Mouse (Mus musculus): ENCODE results near the gene Fbxl15. TPM values are rescaled to one million over a fixed set of nuclear protein-coding genes. Genes with fewer than 3 reads are reported as not detected.
A peak's percentile ranks its signal among the peaks of the same experiment; 100 is the strongest.

The Fbxl15 gene
- total RNA-seq, 1 experiment from 2014 or later, result 3.3 TPM

DNA sequence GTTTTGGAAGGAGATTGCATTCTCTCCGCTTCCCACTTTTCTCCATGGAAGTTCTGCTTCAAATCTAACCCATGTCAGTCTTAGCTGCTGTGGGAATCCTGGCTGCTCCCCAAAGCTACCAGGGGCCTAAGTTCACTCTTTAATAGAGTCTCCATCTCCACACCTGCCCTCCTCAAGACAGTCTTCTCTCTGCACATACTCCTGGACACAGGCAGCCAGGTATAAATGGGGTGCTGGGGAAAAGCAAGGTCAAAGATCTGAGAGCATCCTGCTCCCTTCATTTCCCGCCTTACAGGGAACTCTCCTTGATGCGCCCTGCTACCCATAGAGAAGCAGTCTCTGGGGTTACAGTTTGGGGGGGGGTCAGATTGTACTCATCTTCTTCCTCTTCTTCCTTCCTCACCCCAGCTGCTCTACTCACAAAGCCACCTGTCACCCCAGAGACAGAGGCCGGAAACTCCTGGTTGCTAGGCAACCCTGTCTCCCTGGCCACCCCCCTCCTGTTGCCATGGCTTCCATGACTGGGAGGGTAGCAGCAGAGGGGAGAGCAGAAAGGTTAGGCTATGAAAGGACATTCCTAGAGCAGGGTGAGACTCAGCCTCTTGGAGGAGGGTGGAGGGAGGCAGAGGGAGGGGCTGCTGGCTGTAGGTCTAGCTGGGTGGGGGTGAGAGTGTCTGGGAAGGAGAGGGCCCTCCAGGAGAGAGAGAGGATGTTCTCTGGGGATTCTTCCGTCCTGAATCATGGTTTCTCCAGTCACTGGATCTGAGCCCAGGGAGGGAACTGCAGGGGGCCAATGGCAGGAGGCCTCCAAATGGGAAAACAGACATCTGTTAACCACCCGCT is 6.7 kb upstream of the Fbxl15 start:
- ATAC-seq (replicated peaks; ENCODE audit: low read depth, poor library complexity, severe bottlenecking), result no peak

DNA sequence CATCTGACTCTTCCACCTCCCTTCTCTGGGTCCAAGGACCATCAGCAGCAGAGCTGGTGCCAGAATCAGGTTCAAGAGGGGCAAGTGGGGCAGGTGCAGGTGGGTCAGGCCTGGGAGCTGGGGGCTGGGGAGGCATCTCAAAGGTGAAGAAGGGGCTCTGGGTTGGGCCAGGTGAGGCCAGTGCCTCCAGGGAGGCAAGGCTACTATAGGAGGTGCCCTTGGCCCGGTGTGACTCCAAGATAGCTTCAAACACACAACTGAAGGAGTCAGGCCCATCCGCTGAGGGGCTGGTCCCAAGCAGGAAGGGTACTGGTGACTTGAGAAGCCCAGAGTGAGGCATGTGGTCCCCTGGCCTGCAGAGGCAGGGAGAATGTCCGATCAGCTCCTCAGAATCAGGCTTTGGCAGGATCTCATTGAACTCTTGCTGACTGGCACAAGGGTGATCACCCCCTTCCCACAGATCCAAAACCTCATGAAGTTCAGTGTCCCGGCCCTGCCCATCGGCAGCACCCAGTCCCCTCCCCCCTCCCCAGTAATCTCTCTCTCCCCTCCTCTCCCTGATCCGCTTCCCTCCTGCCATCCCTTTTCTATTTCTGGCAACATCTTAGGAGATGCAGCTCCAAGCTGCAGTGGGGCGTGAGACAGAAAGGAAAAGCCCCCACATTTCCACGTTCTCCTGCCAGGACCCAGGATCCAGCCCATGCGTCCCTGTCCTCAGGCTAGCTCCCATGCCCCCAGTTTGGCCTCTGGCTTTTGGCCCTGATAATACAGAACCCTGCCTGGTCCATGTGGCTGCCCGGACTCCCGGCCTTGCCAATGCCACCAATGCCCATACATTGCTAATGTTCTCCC is 5.6 kb upstream of the Fbxl15 start:
- no peak for ATAC-seq (replicated peaks; ENCODE audit: low read depth, poor library complexity, severe bottlenecking)

DNA sequence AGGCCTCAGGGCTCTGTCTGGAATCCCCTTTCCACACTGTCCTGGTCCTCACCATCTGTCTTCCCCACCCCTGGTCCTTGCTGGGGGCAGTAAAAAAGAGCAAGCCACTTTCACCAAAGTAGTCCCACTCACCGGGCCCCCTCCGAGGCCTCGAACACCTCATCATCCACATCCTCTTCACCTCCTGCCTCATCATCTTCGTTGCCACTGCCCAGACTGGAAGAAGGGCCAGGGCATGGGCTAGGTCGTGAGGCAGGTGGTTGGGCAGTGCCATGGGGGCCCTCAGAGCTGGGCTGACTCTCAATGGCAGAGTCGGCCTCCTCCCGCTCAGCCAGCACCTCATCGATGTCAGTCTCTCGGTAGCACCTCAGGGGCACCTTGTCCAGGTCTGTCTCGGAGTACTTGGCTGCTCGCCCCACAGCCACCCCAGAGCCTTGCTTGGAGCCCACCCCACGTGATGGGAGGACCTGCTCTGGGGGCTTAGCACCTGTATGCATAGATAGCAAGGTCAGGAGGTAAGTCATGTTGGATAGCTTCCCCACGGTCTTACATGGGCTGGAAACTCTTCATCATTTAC is 4.9 kb upstream of the Fbxl15 start:
- ATAC-seq (replicated peaks; ENCODE audit: low read depth, poor library complexity, severe bottlenecking), result no peak

DNA sequence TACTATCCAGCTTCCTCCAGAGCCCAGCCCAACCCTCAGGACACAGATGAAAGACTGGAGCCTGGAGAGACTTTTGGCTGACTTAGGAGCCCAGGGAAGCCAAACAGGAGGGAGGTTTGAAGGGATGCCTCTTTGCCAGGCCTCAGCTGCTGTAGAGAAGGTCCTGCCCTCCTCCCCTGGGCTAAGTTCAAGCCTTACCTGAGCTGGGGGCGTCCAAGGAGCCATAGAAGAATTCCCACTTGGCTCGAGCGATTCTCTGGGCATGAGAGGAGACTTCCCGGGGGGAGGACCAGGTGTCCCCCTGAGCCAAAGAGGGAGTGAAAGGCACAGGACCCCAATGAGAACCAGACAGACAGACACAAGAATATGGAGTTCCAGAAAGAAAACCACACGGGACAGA is 4.3 kb upstream of the Fbxl15 start:
- ATAC-seq (replicated peaks; ENCODE audit: low read depth, poor library complexity, severe bottlenecking), result no peak

DNA sequence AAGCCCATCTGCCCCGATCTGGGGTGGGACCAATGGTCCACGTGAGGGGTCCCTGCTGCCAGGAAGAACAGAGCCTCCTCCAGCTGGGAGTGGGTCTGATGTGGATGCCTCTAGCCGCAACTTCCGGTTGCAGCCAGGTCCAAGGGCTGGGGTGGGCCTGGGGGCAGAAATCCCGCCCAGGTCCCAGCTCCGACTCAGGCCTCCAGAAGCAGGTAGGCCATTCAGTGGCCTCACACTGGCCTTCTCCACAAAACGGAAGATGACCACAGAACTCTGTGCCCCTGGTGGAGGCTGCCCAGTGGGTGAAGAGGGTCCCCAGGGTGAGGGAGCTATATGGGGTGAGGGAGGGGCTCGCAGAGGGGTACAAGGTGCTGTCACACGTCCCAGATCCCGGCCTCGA is 3.6 kb upstream of the Fbxl15 start:
- no peak for ATAC-seq (replicated peaks; ENCODE audit: low read depth, poor library complexity, severe bottlenecking)

DNA sequence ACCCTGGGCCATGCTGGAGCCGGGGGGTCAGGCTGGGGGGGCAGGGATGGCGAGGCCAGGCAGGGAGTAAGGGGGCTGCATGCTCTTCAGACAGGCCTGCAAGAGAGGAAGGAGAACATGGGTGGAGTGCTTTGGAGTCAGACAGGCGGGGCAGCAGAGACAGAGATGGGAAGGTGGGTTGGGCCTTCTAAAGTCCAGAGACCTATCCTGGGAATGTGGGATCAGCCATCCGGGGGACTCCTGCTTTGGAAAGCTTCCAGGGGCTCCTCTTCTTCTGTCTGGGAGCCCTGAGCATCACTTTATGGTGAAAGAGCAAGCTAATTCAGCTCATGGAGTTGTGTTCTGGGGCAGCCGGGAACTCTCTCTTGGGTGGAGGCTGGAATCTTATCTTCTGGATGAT is 3.1 kb upstream of the Fbxl15 start:
- no peak for ATAC-seq (replicated peaks; ENCODE audit: low read depth, poor library complexity, severe bottlenecking)

DNA sequence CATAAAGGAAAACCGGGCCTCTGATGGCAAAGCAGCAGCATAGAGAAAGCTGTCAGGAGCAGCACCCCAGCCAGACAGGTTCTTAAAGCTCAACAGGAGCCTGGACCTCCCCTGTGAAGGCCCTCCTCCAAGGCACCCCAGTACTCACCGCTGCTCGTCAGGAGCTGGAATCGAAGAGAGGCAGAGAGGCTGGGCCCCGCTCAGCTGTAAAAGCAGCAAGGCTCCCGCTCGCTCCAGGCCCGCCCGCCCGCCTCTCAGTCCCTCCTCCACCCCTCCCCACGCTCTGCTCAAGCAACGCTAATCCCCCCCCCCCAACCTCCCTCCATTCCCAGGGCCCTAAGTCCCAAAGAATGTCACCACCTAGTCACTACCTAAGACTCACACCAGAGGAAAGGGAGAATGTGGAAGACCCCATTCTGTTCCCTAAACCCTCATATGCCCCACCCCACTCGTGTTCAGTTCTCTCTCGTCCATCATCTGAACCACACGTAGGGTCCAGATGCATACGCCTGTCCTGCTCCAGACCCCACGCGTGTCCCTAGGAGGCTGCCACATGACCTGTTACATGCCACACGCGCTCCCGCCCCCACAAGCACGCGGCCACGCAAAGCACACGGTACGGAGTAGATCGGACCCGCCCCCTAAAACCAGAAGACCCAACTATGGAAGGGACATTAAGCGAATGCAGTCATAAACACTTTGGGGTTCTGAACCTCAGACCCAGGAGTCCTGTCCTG is 1.8 kb upstream of the Fbxl15 start:
- no peak for ATAC-seq (replicated peaks; ENCODE audit: low read depth, poor library complexity, severe bottlenecking)

DNA sequence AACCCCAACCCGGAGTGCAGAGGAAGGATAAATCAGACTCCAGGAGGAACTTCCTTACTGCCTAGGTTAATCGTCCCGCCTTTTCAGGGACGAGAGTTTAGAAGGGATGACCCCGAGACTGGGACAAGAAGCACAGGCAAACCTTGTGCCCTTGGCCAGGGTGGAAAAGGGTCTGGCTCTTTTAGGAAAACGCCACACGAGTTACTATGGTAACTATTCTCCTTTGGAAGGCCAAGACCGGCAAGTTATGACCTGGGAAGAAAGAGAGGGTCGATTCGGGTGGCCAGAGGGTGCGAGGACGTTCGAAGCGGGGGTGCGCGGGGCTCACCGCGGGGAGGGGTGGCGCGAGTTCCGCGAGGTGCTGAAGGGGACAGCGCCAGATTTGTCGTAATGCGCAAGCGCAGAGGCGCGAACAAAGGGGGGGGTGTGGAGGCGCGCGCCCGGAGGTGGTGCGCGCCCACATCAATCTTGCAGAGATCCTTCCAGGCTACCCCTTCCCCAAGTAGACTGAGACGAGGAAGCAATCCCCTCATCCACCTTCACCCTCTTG is 1.2 kb upstream of the Fbxl15 start, which contains the start of gene Psd:
Gene Psd (minus strand): TSS at position 401 of the 550 bp plus-strand sequence.
- 0 out of 2 replicates have a peak, but pooled peaks have one; percentile 4 for ATAC-seq (replicated peaks; ENCODE audit: low read depth, poor library complexity, severe bottlenecking)

DNA sequence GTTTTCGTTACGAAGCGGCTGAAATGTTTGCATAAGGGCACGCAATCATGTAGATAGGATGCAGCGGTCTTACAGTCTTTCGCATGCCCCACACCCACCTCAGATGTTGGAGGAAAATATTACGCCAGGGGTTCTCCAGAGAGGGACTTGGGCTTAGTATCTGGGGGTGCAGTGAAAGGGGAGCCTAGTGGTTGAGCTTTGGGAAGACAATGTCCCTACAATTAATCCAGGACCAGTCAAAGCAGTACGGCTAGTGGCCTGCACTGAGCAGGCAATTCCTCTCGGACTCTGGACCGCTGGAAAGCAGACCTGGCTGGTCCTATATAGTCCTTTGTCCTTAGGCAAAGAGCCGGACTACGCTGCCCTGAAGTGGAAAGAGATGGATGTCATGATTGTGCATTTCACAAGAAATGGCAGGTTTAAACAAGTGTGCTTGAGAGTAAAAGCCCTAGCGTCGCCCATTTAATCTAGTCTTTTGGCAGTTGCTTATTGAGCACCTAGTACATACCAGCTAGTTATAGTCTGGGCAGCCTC is 386 bp upstream of the Fbxl15 start:
- no peak for ATAC-seq (replicated peaks; ENCODE audit: low read depth, poor library complexity, severe bottlenecking)

DNA sequence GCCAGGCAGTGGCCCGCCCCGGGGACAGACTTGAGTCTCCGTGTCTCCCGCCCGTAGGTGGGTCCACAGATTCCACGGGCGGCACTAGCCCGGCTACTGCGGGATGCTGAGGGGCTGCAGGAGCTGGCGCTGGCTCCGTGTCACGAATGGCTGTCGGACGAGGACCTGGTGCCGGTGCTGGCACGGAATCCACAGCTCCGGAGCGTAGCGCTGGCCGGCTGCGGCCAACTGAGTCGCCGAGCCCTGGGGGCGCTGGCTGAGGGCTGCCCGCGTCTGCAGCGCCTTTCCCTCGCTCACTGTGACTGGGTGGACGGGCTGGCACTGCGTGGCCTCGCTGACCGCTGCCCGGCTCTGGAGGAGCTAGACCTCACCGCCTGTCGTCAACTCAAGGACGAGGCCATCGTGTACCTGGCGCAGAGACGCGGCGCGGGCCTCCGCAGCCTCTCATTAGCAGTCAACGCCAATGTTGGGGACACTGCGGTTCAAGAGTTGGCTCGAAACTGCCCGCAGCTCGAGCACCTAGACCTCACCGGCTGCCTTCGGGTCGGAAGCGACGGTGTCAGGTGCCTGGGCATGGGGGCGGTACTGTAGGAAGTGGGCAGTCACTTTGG is 1.2 kb downstream of the Fbxl15 start:
- ATAC-seq (replicated peaks; ENCODE audit: low read depth, poor library complexity, severe bottlenecking), result no peak

DNA sequence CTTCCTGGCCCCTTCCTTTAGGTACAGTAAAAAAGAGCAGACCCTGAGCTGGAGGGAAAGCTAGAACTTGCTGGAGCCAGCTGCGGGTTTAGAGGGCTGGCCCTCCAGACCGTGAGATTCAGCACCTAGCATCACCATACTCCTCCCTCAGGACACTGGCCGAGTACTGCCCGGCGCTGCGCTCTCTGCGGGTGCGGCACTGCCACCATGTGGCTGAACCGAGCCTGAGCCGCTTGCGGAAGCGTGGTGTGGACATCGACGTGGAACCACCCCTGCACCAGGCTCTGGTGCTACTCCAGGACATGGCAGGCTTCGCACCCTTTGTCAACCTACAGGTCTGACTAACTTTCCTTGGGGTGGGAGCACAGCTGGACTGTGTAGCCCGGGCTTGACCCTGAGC is 2.0 kb downstream of the Fbxl15 start:
- peak; percentile 61 for ATAC-seq (replicated peaks; ENCODE audit: low read depth, poor library complexity, severe bottlenecking)

DNA sequence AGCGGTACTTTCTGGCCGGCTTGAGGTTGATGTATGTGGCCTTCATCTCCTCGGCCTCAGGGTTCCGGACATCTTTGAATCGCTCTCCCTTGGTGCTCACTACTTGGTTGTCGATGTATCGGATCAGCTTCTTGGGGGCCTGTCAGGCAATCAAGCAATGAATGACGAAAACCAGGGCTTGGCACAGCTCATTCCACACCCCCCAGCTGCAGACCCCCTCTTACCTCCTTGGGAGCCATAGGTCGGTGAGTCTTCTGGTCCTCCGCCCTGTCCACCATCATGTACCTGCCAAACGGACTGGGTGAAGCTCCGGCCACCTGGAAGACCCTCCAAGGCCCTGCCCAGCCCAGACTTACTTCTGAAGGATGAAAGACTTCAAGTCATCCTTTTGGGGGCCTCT is 2.7 kb downstream of the Fbxl15 start:
- no peak for ATAC-seq (replicated peaks; ENCODE audit: low read depth, poor library complexity, severe bottlenecking)

DNA sequence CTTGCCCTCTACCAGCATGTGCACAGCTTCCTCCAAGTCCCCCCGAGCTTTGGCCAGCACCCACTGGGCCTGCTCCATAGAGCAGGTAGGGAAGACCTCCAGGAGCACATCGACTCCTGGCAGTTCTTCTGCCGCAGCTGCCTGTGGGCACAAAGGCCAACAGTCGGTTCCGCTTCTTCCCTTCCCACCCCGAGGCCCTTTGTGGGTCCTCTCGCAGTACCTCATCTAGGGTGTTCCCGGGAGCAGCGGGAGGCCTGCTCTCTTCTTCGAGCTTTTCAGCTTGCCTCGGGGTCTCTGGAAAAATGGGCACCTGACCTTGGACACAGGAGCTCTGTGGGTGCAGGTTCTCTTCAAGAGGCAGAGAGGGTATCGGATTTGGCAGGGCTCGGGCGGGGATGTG is 3.3 kb downstream of the Fbxl15 start:
- no peak for ATAC-seq (replicated peaks; ENCODE audit: low read depth, poor library complexity, severe bottlenecking)

DNA sequence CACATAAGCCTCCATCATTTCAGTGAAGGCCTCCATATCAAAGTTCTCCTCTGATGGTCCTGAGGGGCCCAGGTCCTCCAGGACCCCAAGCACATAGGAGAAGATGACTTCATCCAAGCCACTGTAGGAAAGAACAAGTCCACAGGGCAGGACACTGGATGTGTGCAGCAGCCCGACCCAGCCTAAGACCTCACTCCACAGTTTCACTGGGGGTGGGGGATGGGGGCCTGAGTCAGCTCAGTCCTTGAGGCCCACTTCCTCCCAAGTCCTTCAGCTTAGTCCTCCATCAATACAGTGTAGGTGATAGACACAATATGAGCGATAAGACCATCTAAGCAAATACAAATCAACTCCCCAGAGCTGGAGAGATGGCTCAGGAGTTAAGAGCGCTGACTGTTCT is 4.0 kb downstream of the Fbxl15 start:
- ATAC-seq (replicated peaks; ENCODE audit: low read depth, poor library complexity, severe bottlenecking), result no peak

DNA sequence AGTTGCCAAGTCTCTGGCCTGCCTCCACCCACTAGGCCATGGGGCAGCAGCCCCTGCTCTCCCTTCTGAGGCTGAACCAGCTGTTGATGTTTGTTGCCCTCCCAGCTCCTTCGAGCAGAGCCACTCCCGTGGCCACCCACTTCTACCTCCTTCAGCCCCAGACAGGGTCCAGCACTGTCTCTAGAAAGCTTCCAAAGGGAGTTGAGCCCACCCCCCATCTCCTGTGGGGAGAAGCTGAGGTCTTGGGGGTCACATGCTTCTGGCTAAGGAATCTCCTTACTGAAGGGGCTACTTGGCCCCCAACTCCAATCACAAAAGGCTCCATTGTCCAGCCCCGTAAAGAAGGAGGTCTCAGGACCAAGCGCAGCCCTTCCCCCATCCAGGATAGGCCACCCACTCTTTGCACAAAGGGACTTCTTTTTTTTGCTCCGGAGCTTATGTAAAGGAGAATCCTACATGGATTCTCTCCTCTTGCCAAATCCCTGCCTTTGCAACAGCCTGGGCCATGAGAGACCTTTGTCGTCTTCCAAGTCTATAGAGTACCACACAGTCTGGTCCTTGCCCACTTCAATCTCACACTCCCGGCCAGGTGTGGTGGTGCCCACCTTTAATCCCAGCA is 4.8 kb downstream of the Fbxl15 start:
- no peak for ATAC-seq (replicated peaks; ENCODE audit: low read depth, poor library complexity, severe bottlenecking)

DNA sequence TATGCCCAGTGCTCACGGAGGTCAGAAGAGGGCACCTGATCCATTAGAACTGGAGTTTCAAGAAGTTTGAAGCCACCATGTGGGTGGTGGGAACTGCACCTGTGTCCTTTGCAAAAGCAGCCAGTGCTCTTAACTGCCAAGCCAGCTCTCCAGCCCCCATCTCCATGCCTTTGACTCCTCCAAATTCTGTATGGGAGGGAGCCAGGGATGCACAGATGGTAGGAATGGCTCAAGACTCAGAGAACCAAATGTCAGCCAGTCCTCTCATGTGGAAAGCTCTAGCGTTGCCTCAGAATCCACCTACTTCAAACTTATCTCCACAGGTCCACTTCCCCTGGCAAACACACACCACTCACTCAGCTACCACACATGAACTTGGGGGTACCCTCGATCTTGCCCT is 5.9 kb downstream of the Fbxl15 start:
- ATAC-seq (replicated peaks; ENCODE audit: low read depth, poor library complexity, severe bottlenecking), result no peak

DNA sequence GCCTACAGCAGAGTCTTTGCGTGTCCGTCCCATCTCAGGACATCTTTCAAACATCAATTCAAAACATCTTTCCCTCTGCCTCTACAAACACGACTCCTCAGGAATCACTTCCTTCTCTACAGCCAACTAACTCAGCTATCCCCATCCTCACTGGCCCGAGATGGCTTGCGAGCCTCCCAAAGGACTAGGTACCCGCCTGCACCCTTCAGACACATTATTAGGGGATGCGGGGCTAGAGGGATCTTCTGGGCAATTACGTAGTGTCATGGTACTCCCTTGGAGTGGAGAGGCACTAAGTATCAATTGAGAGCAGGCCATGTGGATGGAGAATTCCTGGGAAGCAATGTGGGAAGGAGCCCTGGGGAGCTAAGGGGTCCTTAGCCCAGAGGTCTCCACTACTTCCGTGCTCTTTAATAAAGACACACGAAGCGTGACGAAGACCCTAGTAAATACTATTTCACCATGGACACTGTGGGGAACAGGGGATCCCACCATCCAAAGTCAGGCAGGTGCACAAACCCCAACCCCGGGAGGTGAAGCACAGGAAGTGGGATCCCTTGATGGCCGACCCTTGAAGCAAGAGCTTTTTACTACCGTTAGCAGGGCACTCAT is 9.8 kb downstream of the Fbxl15 start:
- no peak for ATAC-seq (replicated peaks; ENCODE audit: low read depth, poor library complexity, severe bottlenecking)

DNA sequence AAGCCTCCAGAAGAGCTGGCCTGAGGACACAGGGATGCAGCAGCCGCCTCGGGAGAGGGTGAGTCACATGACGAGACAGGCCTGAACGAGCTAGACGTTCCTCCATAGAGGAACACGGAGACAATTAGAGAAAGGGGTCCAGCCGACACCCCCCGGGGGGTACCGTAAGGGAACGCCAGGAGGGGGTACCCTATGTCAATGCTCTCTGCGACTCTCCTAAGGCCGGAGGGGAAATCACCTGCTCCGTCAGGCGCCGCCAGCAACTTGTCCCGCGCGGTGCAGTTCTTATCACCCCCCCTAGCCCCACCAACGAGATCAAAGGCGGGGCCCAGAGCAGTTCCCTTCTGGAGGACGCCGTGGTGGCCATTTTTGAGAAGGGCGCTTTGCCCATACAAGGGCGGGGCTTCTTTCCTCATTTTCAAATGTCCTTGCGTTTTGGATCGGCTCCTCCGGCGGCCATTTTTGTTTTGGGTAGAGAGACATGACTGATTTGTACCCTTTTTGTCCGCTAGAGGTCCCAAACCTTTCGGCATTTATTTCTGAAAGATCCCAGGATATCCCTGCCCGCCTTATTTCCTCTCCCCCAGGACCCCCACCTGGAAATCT is 10.4 kb downstream of the Fbxl15 start, which contains the start of gene Cuedc2:
Gene Cuedc2 (minus strand): TSS at position 372 of the 606 bp plus-strand sequence.
- ATAC-seq (replicated peaks; ENCODE audit: low read depth, poor library complexity, severe bottlenecking), result peak; percentile 80

All from common myeloid progenitor, adult 5-6 weeks (primary cell).